Mouse (Mus musculus) bone marrow macrophage, adult 2 months (primary cell): Measurements from ENCODE around the gene Pin1rt1. TPM values are rescaled to one million over a fixed set of nuclear protein-coding genes. Genes with fewer than 3 reads are reported as not detected.

Experiments used
- H3K27ac ChIP-seq: 2 replicates; pipeline ENCODE4 v1.5.1; 2012; ENCODE audit warnings: low read depth, low read length; ENCODE audit not compliant: insufficient read depth
- H3K4me1 ChIP-seq: 2 replicates; pipeline ENCODE4 v1.6.1; 2012; ENCODE audit warnings: low read length; ENCODE audit not compliant: control insufficient read depth, insufficient read depth
- H3K4me3 ChIP-seq: 2 replicates; pipeline ENCODE4 v1.5.1; 2012; ENCODE audit warnings: mild to moderate bottlenecking, low read length, moderate library complexity; ENCODE audit not compliant: insufficient read depth
- CTCF ChIP-seq: IDR thresholded peaks from 2 replicates; pipeline ENCODE4 v1.5.1; 2012; ENCODE audit warnings: low read depth, mild to moderate bottlenecking, low read length, moderate library complexity
- POLR2A ChIP-seq: IDR thresholded peaks from 2 replicates; pipeline ENCODE4 v1.6.1; 2012; ENCODE audit warnings: mild to moderate bottlenecking, low read depth, low read length, borderline replicate concordance
- polyA plus RNA-seq: library from polyadenylated mRNA; stranded (reverse); fragments of >200 nt; gene quantifications from 2 replicates; pipeline ENCODE4 v1.2.4, GENCODE M21; 2012; ENCODE audit not compliant: missing spikeins, insufficient read depth, insufficient read length

The Pin1rt1 gene
- polyA plus RNA-seq, 1 experiment = not detected

- Histone ChIP-seq H3K27ac (no peak overlapping the region), H3K4me1 (peaks cover 41% of the 10 kb centered on the region), H3K4me3 (no peak overlapping the region)
- TF ChIP-seq CTCF (no peak), POLR2A (no peak)
These were observed 25.5 kb downstream of the Pin1rt1 start for GRCm38 (mm10) chr2:104690720-104691119.

- Histone ChIP-seq H3K4me1 (peaks cover 41% of the 10 kb centered on the region), H3K27ac (no peak overlapping the region), H3K4me3 (no peak overlapping the region)
- TF ChIP-seq POLR2A = no peak
- TF ChIP-seq CTCF = no peak
These were observed 27.5 kb downstream of the Pin1rt1 start for GRCm38 (mm10) chr2:104688724-104689123.

GRCm38 (mm10) chr2:104688321-104688720 lies 27.9 kb downstream of the Pin1rt1 start:
- TF ChIP-seq CTCF (no peak), POLR2A (no peak)
- Histone ChIP-seq H3K27ac (no peak overlapping the region), H3K4me3 (no peak overlapping the region), H3K4me1 (peaks cover 39% of the 10 kb centered on the region)

- TF ChIP-seq POLR2A (no peak), CTCF (no peak)
- Histone ChIP-seq H3K4me1 (peaks cover 32% of the 10 kb centered on the region), H3K27ac (peak overlapping the region; percentile 11; the same call in 1 of the 2 replicates), H3K4me3 (no peak overlapping the region)
These were observed 28.9 kb downstream of the Pin1rt1 start for GRCm38 (mm10) chr2:104687261-104687660.

DNA sequence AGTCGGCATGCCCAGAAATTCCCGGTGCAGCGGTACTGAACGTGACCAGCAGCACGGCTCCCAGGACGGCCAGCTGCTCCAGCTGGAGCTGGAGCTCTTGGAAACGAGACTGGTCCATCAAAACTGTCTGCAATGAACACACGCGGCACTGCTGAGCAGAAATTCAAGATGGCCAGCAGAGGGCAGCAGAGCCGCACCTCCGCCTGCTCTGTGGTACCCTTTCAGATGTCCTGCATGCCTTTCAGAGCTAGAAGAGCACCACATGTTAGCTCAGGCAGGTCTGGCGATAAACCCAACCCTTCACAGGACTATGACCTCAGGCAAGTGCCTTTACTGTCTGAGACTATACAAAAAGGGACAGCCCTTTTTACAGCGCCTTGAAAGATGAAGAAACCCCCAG lies 30.8 kb downstream of the Pin1rt1 start:
- peaks cover 19% of the 10 kb centered on the region for H3K4me1 ChIP-seq
- no peak overlapping the region for H3K27ac ChIP-seq
- H3K4me3 ChIP-seq = no peak overlapping the region
- TF ChIP-seq CTCF (peak; percentile 90), POLR2A (0 out of 2 replicates have a peak, but pooled peaks have one; percentile 23)

GRCm38 (mm10) chr2:104684771-104685170 lies 31.4 kb downstream of the Pin1rt1 start:
- H3K4me1 ChIP-seq = peaks cover 13% of the 10 kb centered on the region
- no peak overlapping the region for H3K27ac ChIP-seq
- no peak overlapping the region for H3K4me3 ChIP-seq
- TF ChIP-seq CTCF (no peak), POLR2A (no peak)

- Histone ChIP-seq H3K4me1 (no peaks in the 10 kb centered on the region), H3K27ac (no peak overlapping the region), H3K4me3 (no peak overlapping the region)
- no peak for TF ChIP-seq POLR2A
- TF ChIP-seq CTCF = no peak
These were observed 38.9 kb downstream of the Pin1rt1 start for GRCm38 (mm10) chr2:104677326-104677725.

DNA sequence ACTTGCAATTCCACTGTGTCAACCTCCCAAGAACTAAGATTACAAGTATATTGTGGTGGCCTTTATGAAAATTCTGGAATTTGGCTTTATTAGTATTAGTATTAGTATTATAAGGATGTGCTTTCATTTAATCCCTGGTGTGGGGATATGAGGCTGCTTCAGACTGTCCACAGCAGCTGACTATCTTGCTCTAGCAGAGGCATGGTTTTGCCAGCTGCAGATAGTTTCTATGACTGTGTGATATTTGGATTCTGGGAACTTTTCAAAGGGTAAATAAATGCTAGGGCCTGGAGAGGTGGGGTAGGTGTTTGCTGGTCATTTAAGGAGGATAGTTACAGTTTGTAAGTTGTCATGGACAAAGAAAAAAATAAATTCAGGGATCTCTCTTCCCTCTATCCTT lies 44.5 kb downstream of the Pin1rt1 start:
- Histone ChIP-seq H3K4me1 (no peaks in the 10 kb centered on the region), H3K27ac (no peak overlapping the region), H3K4me3 (no peak overlapping the region)
- TF ChIP-seq CTCF = no peak
- TF ChIP-seq POLR2A = no peak

- TF ChIP-seq POLR2A (no peak), CTCF (0 out of 2 replicates have a peak, but pooled peaks have one; percentile 31)
- Histone ChIP-seq H3K4me3 (no peak overlapping the region), H3K27ac (no peak overlapping the region), H3K4me1 (no peaks in the 10 kb centered on the region)
These were observed 46.9 kb downstream of the Pin1rt1 start for GRCm38 (mm10) chr2:104669122-104669804.

Other genes with a start within 250 kb of the Pin1rt1 start
- gene Hipk3, start 221.9 kb downstream of the Pin1rt1 start, polyA plus RNA-seq = 30.9 and 36.2 TPM in 2 replicates
- 20.0 and 24.0 TPM in 2 replicates for gene Cstf3, start 125.9 kb downstream of the Pin1rt1 start, polyA plus RNA-seq
- gene Tcp11l1, start 4.2 kb downstream of the Pin1rt1 start, polyA plus RNA-seq = 21.9 and 22.0 TPM in 2 replicates
- 13.1 and 14.4 TPM in 2 replicates for gene Depdc7, start 26.5 kb upstream of the Pin1rt1 start, polyA plus RNA-seq
- 9.5 and 11.3 TPM in 2 replicates for gene Qser1, start 100.4 kb upstream of the Pin1rt1 start, polyA plus RNA-seq
- gene Prrg4, start 133.5 kb upstream of the Pin1rt1 start, polyA plus RNA-seq = 0.47 and 0.84 TPM in 2 replicates
- gene Ccdc73, start 151.4 kb upstream of the Pin1rt1 start, polyA plus RNA-seq = 6.3 and 16.9 TPM in 2 replicates